Mouse (Mus musculus): ENCODE data around the gene Rtbdn. TPM values are rescaled to one million over a fixed set of nuclear protein-coding genes. Genes with fewer than 3 reads are reported as not detected.
A peak's percentile ranks its signal among the peaks of the same experiment; 100 is the strongest.

Rtbdn gene
- polyA plus RNA-seq, 2 experiments from 2014 or later: not detected

DNA sequence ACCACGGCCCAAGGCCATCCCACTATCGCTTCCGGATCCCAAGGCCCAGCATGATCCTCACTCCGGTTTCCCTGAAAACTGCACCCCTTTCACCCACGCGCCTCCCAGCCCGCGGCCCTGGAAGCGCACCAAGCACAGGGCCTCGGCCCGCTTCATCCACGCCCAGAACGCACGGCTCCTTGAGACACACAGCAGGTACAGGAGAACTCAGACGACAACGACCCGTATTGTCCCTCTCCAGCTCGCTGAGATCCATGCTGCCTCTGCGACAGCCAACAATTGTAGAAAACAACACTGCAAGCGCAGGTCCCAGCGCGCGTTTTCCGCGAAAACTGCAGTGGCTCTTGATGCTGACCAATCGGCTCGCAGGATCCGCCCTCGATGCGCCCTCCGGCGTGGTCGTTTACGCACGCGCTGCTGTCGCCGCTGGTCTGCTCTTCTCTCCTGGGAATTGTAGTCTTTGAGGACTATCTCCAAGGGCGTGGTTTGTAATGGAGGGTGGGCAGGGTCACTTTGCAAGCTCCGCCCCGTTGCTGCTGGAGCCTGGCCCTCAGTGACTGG is 19.0 kb downstream of the Rtbdn start:
- ATAC-seq: peak; percentile 96

DNA sequence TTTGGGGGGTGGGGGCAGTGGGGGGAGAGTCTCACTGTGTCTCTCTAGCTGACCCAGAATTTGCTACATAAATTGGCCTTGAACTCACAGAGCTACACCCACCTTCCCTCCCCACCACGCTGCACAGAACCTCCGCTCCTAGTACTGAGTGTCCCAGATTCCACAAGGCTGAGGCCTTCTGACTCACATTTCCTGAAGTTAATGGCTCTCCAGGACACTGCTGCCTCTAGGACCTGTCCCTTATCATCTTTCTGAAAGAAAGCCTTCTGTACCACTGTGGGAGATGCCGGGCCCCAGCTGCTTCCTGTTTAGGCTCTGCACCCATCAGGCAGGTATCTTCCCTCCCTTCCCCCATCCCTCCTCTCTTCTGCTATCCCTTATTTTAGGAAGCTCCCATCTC is 19.8 kb downstream of the Rtbdn start:
- ATAC-seq: no peak

DNA sequence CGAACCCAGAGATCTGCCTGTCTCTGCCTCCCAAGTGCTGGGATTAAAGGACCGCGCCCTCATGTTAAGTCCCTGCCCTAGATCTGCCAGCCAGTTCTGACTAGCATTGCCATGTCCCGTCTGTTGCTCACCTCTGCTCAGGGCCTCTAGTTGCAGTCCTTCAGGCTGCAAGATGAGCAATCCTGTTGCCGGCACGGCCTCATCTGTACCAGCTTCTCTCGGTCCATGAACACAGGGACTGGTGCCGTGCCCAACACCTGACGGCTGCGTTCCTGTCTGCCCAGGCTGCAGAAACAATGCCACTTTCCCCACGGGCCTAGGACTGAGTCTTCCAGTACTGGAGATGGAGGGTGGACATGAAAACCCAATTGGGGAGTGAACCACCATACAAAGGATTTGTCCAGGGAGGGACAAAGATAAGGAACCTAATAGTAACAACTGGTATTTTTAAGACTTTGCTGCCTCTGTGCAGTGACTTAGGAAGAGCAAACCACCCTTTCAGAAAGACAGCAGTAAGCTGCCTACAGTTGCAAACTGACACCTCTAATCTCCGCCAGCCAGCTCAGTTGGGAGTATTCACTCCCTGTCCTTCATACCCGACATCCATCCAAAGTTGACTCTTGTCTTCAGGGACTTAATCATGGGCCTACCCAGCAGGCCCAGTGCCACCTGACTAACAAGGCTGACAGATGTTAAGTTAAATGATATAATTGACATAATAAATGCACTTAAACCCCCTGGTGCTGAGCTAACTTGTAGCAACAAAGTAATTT is 20.9 kb downstream of the Rtbdn start:
- ATAC-seq: no peak

DNA sequence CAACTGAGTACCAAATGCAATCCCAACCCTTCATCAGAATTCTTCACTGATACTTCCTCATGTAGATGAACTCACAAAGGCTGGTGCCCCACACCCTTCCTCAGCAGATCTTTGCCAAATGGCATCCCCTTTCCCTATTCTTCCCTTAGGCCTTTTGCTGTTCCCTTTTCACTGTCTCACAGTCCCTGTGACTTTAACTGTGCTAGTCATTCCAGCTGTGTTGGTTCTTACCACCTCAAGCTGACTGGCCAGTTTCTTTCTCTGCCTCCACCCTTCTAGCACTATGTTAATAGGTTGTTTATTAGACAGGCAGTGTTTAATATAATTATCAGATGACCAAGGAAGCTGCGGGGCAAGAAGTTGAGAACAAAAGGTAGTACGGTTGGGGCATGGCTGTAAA is 21.9 kb downstream of the Rtbdn start:
- ATAC-seq: no peak

DNA sequence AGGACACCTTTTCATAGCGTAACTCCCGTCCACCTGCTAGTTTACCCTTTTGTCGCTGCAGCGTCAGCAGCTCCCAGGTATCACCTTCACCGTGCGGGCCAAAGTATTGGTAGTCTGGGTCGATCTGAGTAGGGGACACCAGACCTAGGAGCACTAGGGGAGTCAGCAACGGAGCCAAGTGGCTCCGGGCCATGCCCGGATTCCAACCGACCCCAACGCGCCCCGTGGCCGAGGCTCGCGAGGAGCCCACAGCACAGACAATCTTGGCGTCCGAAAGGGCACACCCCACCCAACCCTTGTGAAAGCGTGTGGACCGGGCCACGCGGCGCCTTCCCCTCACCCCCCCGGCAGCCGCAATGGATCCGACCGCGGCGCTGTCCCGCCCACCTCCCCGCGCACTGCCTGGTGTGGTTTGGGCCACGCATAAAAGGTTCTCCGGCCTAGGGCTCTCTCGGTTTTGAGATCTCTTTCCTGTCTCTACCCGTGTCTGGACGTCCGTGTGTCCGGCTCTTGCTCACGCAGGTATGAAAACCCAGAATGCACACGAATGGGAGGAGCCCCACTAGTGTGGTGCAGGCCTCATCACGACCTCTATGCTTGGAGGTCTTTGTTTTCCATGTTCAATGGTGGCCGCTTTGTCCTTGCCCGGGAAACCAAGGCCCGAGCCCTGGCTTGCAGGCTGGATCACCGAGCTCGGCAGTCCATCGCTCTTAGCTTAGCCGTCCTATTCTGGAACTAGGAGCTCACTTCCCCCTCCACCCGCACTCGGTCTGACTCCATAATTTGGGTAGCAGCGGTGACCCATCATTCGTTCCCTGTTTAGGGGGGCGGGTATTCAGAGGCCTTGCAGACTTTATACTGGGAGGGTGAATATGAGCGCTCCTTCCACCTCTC is 22.7 kb downstream of the Rtbdn start, which contains the start of the genes Gm49661, Prdx2 and Rnaseh2a:
Gene Gm49661 (minus strand): TSS at position 193 of the 894 bp plus-strand sequence.
Gene Prdx2 (plus strand): TSS at position 347 of the 894 bp plus-strand sequence.
Gene Rnaseh2a (minus strand): TSS at position 527 of the 894 bp plus-strand sequence.
- no peak for ATAC-seq

DNA sequence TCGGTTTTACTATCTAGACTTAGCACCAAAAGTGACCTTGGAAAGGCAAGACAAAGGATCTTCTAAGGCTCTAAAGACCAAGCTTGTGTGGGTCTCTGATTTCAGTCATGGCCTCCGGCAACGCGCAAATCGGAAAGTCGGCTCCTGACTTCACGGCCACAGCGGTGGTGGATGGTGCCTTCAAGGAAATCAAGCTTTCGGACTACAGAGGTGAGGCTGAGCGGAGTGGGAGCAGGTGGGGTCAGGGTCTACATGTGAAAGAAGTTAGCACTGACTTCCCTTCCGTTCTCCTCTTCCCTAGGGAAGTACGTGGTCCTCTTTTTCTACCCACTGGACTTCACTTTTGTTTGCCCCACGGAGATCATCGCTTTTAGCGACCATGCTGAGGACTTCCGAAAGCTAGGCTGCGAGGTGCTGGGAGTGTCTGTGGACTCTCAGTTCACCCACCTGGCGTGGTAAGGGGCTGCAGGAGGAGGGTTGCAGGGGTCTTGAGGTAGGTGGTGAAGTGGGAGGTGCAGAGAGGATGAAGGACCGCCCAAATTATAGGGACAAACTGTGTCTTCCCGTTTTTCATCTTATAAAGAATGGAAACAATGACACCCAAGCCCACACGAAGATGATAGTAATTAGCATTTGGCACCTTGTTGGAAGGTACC is 23.5 kb downstream of the Rtbdn start:
- ATAC-seq: no peak

DNA sequence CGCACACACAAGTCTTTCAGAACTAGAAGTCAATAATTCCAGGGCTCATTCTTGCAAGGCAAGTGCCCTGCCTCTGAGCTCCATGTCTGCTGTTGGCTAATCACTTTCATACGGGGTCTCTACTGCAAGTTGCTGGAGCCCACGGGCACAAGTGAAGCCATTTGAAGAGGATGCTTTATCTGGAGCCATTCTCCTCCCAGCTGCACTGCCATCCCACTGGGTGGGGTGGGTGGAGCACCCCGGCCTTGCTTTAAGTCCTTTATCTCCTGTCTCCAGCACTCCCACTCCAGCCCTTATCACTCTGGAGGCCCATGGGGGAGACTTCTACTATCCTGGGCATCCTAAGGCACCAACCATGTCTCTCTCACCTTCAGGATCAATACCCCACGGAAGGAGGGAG is 24.1 kb downstream of the Rtbdn start:
- ATAC-seq: no peak

DNA sequence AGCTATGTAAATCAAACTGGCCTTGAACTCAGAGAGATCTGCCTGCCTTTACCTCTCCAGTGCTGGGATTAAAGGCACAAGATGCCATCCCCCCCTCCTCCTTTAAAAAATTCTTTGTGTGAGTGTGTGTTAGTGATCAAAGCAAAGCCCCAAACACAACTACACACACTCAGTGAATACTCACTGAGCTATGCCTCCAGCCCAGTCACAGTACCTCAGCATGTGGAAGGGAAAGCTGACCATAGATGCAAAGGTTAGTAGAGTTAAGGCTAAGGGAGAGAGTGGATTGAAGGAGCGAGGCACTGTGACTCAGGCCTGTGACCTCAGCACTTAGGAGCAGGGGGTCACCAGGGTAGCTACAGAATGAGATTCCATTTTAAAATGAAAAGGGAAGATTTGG is 26.3 kb downstream of the Rtbdn start:
- no peak for ATAC-seq

DNA sequence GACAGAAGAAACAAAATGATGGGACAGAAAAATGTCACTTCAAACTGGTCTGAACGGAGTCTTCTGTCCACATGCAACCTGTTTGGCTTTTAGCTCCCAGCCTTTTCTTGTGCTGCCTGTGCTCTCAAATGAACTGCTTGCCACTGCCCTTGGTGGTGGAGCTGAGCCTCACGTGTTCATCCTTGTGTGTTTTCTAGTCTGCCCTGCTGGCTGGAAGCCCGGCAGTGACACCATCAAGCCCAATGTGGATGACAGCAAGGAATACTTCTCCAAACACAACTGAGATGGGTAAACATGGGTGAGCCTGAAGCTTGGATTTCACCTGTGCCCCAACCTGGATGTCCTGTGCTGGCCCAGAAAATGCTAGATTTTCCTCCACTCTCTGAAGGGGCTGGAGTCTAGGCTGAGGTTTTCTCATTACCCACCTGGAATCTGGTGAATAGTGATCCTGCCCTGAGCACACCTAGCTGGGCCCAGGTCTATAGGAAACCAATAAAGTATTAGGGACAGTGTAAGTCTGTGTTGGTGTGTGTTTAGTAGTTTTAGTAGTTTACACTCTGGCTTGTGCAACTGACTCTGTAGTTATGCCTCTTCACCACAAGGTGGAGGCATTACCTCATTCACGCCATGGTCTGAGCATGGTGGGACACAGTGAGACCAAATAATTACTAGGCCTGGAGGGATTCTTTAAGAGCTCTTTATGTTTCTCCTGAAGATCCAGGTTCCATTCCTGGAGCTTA is 27.2 kb downstream of the Rtbdn start:
- ATAC-seq: no peak

DNA sequence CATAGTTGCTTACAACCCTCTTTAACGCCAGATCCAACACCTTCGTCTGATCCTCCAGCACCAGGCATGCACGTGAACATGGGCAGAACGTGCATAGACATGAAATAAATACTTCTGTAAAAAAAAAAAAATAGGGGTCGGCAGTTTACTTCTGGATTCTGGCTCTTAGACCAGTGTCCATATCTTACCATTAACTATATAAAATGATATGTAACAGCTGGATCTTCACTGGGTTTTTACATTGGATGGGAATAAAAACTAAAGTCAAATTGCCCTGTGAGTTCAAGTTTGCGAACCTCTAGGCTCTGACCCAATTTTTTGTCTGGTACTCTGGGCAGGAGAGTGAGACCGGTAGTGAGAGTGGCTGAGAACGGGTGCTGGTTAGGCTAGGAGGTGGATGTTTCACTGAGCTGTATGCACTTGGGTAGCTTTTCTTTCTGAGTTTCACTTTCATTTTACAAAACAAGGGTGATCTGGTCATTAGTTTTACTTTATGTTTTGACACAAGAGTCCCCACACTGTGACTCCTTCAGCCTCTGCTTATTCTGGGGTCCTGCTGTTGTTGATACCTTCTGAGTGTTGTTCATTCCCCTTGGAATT is 27.9 kb downstream of the Rtbdn start:
- ATAC-seq: no peak

DNA sequence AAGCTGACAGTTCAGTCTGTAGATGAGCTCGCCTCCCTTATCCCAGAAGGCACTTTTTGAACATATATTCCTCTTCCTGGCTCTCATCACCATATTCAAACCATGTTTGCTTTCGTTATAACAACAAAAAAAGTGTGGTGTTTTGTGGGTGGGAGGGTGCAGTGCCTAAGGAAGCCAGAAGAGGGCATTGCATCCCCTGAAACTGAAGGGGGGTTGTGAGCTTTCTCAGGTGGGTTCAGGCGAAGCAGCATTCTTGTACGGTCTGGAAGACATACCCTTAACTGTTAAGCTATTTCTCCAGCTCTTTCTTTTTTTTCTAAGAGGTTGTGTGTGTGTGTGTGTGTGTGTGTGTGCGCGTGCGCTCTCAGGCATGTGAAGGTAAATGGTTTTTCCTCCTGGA is 28.6 kb downstream of the Rtbdn start:
- no peak for ATAC-seq

DNA sequence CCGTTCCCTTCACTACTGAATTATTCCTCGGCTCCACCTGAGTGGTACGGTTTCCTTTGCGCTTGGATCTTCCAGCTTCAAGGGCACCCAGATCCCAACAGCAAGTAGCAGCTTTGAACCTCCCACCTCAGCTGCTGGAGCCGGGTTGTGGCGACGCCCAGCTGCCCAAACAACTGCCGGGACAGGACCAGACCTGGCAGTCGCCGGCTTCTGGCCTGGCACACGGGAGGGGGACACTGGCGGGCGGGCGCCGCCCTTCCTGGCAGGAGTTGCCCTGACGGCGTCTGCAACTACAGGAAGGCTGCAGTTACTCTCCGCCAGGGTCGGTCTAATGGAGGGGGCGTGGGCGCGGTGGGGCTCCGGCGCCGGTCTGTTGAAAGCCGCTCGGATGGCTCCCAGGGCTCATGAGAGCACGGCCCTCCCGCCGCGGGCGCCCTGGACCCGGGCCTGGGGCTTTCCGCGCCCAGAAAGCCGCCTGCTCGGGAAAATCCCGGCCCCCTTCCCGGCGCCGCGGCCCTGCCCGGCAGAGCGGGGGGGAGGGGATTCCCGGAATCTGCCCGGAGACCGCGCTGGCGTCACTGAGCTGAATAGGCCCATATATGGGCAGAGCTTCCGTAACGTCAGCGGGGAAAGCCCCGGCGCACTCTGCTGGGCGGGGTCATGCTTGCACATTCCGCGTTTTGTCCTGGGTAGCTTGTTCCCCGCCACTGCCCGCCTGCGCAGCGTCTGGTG is 29.4 kb downstream of the Rtbdn start:
- ATAC-seq: peak; percentile 46

DNA sequence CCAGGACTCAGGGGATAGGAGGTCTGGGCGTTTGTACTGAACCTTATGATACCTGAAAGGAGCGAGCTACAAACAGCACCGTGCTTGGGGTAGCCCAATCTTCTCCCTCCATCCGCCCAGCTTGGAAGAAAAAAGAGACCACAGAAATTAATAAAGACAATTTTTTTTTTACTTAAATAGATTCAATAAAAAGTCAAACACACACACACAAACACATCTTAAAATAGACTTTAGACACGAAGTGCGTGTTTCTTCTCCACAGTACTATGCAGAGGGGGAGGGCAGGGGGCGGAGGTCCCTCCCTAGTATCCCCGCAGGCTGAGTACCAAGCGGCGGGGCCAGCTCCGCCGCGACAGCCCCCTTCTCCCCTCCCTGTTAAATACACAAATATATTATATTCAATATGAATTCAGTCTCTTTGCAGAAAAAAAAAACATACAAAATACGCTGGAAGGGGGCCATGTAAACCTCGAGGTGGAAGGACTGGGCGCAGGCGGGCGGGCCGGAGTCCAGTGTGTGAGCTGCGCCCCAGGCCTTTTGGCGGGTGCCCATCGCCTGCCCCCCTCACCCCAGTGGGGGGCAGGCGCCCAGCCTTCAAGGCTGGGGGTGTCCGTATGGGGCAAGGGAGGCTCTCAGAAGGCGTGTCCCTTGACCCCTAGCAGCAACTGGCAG is 30.1 kb downstream of the Rtbdn start:
- peak; percentile 0 for ATAC-seq

DNA sequence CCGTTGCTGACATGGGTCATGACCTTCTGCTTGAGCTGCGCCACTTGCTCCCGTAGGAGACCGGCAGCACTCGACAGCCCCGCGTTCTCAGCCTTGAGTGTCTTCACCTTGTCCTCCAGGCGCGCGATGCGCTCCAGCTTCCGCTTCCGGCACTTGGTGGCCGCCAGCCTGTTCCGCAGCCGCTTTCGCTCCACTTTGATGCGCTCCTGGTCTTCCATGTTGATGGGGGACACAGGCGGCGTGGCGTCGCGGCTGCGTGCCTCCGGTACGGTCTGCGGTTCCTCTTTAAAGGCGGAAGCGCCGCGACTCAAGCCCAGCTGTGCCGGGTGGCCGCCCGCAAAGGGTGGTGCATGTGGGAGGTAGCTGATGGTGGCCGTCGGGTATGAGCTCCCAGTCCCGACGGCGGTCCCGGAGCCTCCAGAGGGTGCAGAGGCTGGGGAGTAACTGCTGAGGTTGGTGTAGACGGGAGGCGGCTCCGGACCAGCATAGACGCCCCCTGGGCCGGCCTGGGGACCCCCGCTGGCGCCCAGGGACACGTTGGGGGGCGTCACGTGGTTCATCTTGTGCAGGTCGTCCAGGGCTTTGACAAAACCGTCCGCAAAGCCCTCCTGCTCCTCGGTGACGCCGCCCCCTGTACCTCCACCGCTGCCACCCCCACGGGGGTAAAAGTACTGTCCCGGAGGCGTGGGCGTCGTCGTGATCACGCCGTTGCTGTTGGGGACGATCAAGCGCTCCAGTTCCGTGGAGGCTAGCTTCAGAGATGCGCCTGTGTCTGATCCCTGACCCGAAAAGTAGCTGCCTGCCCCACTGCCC is 30.9 kb downstream of the Rtbdn start:
- peak; percentile 2 for ATAC-seq

DNA sequence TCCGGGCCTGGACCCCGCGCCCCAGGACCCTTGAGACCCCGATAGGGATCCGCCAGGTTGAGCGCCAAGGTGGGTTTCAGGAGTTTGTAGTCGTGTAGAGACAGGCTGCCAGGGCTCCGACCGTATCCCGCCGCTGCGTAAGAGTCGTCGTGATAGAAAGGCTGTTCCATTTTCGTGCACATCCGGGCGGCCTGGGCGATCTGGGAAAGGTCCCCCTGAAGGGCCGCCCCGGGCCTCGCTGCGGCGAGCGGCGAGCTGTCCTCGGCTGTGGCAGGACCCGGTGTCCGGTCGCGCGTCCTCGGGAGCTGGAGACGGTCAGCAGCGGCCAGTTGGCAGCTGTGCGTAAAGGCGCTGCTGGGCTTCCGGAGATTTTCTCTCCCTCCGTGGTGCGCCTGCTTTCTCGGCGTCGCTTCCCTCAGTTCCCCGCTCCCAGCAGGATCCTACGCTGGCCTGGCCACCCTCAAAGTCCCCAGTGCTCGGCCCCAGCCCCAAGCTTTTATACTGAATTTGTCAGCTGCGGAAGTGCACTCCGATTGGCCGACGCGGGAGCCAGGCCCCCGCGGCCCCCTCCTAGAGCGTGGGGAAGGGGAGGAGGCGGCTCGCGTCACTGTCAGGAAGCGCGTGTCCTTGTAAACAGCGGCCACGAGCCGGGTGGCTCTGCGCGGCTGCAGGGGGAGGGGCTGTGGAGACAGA is 31.6 kb downstream of the Rtbdn start, which contains the start of gene Junb:
Gene Junb (minus strand): TSS at position 471 of the 693 bp plus-strand sequence.
- ATAC-seq: peak; percentile 36

DNA sequence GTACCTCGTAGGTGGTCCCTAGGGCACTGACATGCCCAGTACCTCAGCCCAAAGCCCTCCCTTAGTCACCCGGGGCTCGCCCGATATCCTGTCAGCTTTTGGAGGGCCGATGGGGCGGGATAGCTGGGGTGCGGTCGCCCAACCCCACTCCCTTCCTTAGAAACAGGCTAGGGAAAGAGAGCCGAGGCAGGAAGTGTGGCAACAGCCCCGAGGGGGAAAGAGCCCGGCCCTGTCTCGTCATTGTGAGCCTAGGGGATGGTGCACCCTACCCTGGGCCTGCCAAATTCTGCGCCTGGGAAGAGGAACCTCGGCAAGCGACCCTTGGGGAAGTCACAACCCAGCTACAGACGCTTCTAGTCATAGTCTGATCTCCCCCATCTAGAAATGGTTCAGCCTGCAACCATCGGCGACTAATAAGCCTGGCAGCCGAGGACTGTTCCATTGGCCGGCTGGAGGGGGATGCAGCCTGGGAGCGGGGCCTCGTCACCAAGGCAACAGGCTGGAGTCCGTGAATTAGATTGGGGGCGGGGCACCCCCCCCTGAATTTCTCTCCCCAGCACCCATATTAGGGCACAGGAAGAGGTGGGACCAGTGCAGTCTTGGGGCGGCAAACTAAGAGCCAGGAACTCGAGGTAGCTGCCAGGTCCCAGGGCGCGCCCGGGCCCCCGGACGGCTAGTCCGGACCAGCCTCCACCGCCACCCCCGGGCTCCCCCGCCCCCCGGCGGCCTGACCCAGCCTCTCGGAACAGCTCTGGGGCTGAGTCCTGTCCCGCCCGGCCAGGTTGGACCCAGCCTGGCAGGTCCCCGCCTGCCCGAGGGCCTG is 33.0 kb downstream of the Rtbdn start:
- ATAC-seq: peak; percentile 26

DNA sequence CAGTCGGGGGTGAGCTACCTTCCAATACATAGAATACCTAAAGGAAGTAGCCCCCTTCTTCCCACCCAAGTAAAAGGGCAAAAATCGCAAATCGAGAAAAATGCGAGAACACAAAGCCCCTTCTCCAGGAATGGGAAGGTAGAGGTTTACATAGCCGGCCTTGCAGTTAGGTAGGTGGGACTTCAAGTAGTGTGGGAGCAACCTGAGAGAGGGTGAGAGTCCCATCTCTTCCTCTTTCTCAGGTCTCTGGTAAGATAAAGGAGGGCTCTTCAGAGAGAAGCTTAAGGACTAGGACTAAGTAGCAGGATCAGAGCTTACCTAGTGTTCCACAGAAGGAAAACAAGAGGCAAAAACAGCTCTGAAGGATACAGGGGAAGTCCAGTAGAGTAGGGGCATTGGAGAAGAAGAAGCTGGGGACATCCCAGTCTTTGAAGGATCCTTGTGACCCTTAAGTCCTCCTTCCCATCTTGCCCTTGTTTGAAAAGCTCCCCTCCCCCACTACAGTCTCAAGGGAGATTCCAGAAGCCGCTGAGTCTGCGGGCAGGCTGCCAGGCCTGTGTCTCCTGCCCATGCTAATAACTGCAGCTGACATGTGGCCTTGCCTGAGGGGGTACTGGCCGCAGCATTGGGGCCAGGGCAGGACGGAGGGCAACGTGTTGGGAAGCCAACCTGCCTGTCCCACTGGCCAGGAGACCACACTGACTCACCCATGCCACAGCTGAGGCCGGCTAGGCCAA is 34.0 kb downstream of the Rtbdn start:
- no peak for ATAC-seq

Data from activated CD4-positive, CD25-positive, alpha-beta regulatory T cell, adult 4 months (primary cell).